Mouse (Mus musculus): Measurements from ENCODE around the gene Gm3435. TPM values are rescaled to one million over a fixed set of nuclear protein-coding genes. Genes with fewer than 3 reads are reported as not detected.
"Not testable (repeated sequence)": the region's sequence is repeated elsewhere in the genome, so short reads cannot be mapped to it uniquely, and the experiment has no call there.

Gm3435 gene
- total RNA-seq, 4 experiments from 2014 or later: 0.68 to 3.5 (median 2.2) TPM

DNA sequence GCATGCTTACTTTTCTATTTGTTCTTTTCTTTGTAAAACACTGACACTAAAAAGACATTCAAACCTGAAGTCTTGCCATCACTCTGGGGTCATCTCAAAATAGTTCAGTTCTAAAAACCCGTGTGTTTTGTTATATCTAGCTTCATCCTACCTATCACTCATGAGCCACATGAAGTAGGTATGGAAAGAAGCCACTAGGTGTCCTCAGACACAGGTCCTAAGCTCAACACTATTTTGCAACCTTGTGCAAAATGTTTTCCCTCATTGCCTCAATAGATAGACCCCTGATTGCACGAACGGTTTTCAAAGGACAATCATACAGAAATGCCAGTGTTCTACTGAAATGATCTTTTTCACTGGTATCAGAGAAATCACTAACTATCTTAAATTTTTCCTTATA lies 30.5 kb downstream of the Gm3435 start:
- not testable (repeated sequence) for DNase-seq (ENCODE audit: low spot score)

DNA sequence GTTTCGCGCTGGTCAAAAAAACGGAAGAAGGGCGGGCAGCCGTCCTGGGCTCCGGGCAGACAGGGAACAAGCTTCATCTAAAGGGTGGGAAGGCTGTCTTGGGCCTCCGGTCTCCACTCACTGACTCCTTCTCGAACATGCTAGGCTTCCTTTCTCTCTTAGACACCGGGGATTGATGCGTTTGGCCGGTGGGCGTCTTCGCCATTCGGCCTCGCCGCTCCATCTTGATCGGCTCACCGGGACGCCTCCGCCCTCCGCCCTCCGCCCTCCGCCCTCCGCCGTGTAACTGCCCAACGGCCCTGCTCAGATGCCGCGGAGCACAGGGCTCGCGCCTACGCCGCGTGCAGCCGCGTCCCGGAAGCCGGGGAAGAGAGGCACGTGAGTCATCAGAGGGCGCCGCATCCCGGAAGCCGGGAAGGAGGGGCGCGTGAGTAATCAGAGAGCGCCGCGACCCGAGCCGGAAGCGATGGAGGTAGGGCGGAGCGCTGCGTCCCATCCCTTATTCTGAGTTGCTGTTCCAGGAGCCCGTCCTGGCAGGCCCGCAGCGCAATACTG lies 31.3 kb downstream of the Gm3435 start, which contains the start of the genes Ermard, Tcte3 and Gm3448:
Ermard (plus strand) TSS at position 34 of the 555 bp plus-strand sequence.
Tcte3 (minus strand) TSS at position 314 of the 555 bp plus-strand sequence.
Gm3448 (minus strand) TSS at position 363 of the 555 bp plus-strand sequence.
- not testable (repeated sequence) for DNase-seq (ENCODE audit: low spot score)

DNA sequence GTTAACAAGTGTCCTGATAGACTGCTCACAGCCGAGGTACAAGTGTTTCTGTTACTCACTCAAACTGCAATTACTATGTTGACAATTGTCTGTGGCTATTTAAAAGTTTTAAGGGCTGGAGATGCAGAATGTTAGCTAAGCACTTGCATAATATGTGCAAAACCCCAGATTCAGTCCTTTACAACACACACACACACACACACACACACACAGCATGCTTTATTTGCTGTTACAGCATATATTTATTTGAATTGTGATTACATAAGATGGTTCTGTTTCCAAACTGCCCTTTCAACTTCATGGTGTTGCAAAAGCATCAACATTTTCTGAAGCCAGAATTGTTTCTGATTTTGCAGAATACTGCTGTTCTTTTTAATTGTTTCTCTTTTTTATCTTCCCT lies 40.4 kb downstream of the Gm3435 start:
- DNase-seq (ENCODE audit: low spot score): not testable (repeated sequence)

DNA sequence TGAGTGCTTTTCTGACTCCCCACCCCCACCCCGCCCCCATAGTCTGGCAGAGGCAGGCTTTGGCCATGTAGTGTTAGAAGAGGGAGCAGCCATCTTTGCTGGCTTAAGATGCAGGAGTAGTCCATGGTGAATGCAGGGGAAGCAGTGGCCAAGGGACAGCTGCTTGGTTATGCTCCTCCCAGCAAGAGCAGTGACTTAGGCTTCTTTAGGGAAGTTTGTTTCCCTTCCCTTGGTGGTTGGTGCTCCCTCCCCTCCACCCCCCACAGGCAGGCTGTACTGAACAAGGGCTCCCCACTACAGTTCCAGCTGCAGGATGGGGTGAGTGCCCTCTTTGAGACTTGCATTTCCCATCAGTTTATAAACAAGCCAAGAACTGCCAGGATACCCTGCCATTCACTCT lies 42.8 kb downstream of the Gm3435 start:
- DNase-seq (ENCODE audit: low spot score): not testable (repeated sequence)

DNA sequence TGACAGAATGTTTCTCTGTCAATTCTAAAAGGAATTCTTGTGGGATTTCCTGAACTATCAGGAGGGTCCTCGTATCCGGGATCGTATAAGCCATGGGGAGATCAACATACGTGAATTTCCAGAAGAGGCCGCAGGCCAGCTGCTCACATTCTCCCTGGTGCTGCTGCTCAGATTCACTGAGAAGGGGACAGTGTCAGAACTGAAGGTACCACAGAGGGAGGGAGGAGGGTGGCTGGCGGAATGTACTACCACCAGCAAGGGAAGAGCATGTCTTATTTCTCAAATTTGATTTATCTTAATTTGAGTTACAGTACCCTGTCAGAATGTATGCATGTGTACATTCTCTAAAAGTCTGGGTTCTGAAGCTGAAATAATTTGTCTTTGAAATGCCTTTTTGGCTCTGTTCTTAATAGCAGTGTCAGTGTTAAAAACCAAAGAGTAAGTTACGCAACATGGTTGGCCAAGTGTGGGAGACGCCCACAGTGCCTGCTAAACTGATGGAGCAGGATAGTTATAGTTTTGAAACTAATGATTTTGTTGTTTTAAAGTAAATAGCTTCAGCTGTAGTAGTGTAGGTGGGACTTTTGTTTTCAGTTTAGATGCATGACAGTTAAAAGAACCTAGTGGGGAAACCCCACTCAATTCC lies 43.3 kb downstream of the Gm3435 start:
- not testable (repeated sequence) for DNase-seq (ENCODE audit: low spot score)

DNA sequence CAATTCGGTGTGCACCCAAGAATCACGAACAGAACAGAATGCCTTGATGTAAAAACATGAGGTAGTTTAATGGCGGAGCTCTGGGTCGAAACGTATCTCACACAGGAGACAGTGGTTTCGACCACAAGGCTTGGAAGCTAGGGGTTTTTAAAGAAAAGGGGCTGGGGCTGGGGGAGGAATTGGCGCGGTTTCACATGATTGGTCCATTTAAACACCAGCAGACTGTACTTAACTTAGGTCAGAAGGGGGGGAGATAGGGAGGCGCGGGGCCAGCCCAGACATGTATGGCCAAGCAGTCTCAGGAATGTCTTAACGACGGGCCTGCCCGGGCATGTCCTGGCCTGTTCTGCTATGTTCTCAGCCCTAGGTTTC lies 43.8 kb downstream of the Gm3435 start:
- DNase-seq (ENCODE audit: low spot score): not testable (repeated sequence)

DNA sequence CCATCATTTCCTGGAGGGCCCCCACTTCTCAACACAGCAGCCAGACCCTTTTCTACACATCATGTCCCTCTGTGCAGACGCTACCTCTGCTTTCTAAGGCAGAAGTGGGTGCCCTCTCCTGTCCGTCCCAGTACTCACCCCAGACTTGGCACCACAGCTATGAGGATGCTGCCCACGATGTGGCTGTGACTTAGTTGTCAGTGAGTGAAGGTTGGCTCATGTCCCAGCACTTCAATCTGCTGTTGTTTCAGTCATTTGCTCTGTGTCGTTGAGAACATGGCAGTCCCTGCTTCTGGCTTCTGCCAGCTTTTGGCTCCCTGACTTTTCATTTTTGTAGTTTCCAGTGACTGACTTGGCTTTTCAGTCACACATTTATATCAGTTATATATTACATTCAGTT lies 45.9 kb downstream of the Gm3435 start:
- DNase-seq (ENCODE audit: low spot score): no peak

DNA sequence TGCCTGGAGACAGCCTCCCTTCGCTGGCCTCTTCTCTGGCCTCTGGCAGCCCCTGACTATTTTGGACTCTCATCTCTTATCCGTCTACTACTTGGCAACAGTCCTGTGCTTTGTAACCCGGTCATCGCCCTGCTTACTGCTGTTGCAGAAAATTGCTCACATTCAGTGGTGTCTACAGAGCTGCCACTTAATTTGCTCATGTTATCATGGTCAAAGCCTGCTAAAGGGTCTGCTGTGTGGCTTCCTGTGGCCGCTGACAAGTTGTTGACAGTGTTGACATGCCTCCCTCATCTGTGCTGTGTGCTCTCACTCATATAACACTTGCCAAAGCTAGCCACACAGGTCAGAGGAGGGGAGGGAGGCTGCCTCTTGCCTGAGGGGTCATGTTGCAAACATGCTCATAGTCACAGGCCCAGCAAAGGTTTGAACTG lies 48.2 kb downstream of the Gm3435 start:
- DNase-seq (ENCODE audit: low spot score): no peak

DNA sequence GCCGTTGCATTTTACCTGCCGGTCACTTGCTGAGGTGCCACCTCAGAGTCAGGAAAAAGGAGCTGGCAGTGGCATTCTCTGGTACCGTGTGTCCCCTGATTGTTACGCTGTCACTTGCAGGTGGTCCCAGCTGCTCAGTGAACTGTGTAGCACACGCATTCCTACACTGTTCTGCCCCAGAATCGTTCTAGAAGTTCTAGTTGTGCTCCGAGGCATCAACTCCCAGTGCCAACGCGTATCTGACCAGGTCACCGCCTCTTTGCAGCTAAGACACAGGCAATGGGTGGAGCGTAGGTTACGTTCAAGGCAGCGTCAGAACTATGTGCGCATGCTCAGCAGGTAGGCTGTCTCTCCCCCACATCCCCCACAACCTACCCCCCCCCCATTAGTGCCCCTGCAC lies 49.7 kb downstream of the Gm3435 start:
- no peak for DNase-seq (ENCODE audit: low spot score)

DNA sequence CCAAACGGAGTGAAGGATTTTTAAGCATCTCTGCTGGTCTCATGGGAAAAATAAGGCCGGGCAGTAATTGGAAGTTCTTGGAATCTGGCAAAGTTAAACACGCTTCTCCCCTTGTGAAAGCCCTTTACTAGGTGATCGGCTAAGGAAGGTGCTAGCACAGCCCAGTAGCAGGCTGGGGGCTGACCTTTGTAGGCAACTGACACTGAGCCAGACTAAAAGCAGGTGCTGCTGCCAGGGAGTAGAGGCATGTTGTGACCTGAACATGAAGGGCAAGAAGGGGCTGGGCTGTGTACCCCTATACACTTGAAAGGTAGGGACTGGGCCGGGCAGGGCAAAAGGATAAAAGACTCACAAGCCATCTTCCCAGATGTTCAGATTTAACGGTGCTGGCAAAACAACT lies 50.4 kb downstream of the Gm3435 start:
- DNase-seq (ENCODE audit: low spot score): no peak

DNA sequence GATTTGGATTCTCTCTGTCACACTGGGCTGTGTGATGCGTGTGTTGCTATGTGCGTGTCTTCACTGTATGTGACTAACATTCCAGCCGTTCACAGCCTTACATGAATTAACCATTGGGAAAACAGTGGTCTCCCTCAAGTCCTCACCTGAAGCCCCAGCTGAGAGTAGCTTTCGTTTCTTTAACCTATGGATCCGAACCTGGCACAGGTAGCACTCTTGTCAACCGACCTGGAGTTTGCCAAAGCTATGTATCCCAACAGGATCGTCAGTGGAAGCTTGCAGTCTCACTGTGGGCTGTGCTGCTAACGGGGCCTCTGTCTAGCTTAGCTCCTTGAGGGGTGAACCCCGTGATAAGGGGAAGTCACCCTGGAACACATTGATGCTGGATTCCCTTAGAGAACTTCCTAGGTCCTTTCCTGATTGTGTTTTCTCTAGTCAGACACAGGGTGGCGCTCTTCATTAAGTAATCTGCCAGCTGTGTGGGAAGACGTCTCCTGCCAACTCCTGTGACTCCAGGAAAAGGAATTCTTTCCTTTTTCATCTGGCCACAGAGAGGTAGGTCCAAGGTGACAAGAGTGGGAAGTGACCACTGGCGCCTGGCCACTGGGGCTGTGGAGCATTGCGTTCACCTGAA lies 55.5 kb downstream of the Gm3435 start:
- peak; percentile 74 for DNase-seq (ENCODE audit: low spot score)

DNA sequence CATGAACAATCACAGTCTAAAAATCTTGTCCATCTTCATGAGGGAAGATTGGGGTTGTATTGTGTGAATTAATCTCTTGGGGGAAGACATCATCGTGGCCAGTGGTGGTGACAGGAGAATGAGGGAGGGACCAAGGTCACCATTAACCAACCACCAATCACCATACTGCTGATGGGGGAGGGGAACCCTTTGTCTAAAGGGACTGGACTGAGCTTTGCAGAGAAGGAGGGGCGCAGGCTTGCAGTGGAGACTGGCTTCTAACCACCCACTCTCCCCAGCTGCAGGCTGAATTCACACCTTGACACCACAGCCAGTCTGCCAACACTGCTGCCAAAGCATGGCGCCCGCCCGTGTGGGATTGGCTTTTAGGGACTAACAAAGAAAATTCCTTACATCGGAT lies 56.1 kb downstream of the Gm3435 start:
- DNase-seq (ENCODE audit: low spot score): no peak

DNA sequence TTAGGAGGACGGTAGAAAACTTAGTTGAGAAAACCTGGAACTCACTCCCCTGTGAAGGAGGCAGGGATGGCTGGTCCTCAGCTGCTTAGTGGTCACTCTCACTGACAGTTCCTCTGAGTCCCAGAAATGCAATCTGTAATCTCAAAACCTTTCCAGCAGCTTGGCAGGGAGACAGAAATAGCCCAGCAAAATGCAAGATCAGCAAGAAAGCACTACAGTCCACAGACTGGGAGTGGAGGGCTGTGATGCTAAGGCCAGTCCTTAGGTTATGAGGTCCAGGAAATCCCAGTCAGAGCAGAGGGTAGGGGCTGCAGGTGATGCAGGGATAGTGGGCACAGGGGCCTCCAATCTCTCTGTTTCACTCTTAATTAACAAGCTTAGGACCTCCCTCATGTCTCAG lies 56.9 kb downstream of the Gm3435 start:
- no peak for DNase-seq (ENCODE audit: low spot score)

DNA sequence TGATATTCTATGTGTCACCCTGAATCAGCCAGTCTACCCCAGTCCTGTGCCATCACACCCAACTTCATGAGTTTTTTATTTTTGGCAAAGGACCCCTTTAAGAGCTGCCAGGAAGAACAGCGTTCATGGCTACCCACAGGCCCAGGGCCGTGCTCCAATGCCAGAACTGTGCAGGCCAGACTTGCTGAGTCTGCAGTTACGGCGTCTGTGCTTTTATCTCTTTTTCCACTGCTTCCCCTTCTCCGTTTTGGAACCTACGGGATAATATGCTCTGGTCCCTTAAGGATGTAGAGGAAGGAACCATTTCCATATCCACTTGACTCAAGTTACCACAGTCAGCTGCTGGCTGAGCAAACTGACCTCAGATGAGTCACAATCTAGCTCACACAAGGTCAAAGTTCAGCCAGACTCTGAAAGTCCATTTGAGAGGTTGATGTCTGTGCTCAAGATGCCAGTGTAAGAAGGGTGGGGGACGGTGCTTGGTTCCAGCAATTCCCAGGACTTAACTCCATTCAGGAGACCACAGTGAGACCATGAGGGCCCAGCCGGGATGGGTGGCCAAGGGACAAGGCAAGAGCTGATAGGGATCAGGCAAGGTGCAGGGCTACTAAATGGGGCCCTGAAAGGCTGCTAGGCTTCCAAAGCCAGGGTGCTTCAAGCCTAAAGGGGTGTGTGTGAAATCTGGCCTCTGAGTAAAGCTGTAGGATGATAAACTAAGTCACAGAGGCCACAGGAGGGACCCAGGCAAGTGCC lies 58.2 kb downstream of the Gm3435 start:
- DNase-seq (ENCODE audit: low spot score): no peak

DNA sequence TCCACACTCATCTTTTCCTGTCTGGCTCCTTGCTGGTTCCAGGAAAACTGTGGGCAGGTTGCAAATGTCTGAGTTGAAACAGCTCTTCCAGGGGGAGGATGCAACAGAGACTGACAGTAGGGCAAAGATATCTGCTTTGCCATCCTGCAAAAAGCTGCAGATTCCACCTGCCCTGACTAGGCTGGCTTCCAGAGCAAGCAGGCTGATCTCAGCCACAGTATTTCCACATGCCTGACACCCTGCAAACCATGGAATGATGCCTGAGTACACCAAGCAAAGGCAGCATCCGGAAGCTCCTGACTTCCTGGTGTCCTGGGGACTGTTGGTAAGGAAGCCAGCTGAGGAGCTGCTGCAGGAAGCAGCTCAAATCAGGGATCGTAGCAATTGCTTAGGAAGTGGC lies 59.1 kb downstream of the Gm3435 start:
- no peak for DNase-seq (ENCODE audit: low spot score)

Other genes starting within 250 kb of the Gm3435 start
- gene Wdr27, start 67.0 kb upstream of the Gm3435 start, total RNA-seq (2022): 1 to 10 TPM in 2 of 4 experiments, under 1 TPM in 2; 0.54 to 1.5 (median 1.0) TPM
- gene 1600012H06Rik, start 67.0 kb upstream of the Gm3435 start, total RNA-seq (2022): 10 to 100 TPM; 10.5 to 11.9 (median 11.0) TPM
- 10 to 100 TPM; 45.6 to 49.7 (median 47.5) TPM for gene Phf10, start 48.9 kb upstream of the Gm3435 start, total RNA-seq (2022)
- gene 9030025P20Rik, start 31.7 kb upstream of the Gm3435 start, total RNA-seq (2022): 1 to 10 TPM; 1.7 to 2.8 (median 2.5) TPM
- under 1 TPM in 1 of 4 experiments, not detected in 3; 0.75 TPM for gene Gm3417, start 31.4 kb upstream of the Gm3435 start, total RNA-seq (2022)
- gene Ermard, start 31.0 kb downstream of the Gm3435 start, total RNA-seq (2022): 10 to 100 TPM; 21.6 to 33.2 (median 27.0) TPM
- gene Tcte3, start 31.3 kb downstream of the Gm3435 start, total RNA-seq (2022): not detected
- gene Gm3448, start 31.4 kb downstream of the Gm3435 start, total RNA-seq (2022): 1 to 10 TPM in 2 of 4 experiments, under 1 TPM in 2; 0.55 to 1.4 (median 1.1) TPM